Mouse (Mus musculus) liver, postnatal 0 days (tissue): ENCODE measurements at regions not wholly inside any gene's neighbourhood (a gene's known extent, or its start where the extent isn't known, plus 50 kb on each side); places are given as distances from the start of the nearest gene placed in this dataset. TPM values are rescaled to one million over a fixed set of nuclear protein-coding genes. Genes with fewer than 3 reads are reported as not detected.

Source experiments
- ATAC-seq: fragments of 200-750 bp; cut with Nextera tagmentation; 2 replicates; pipeline ENCODE4 v1.8.0; 2017; ENCODE audit warnings: mild to moderate bottlenecking, moderate library complexity
- DNase-seq: peaks from one replicate; pipeline ENCODE4 v3.0.0-alpha.2; 2016
- H3K27ac ChIP-seq: fragments of 300-500 bp; sonication (generic); 2 replicates; pipeline ENCODE4 v1.5.1; 2014; ENCODE audit warnings: antibody characterized with exemption, moderate library complexity, mild to moderate bottlenecking, low read depth
- H3K27me3 ChIP-seq: fragments of 300-500 bp; sonication (generic); 2 replicates; pipeline ENCODE4 v1.6.1; 2014; ENCODE audit warnings: low read length, control low read depth, mixed read lengths; ENCODE audit not compliant: insufficient read depth
- H3K36me3 ChIP-seq: fragments of 300-500 bp; sonication (generic); replicated peaks from 2 replicates; pipeline ENCODE4 v1.6.1; 2014; ENCODE audit warnings: mild to moderate bottlenecking, control low read depth, low read length, moderate library complexity, mixed read lengths; ENCODE audit not compliant: insufficient read depth
- H3K4me1 ChIP-seq: fragments of 300-500 bp; sonication (generic); 2 replicates; pipeline ENCODE4 v1.6.1; 2014; ENCODE audit warnings: antibody characterized with exemption, mild to moderate bottlenecking, control low read depth; ENCODE audit not compliant: insufficient read depth
- H3K4me2 ChIP-seq: fragments of 300-500 bp; sonication (generic); 2 replicates; pipeline ENCODE4 v1.6.1; 2014; ENCODE audit warnings: low read depth, mild to moderate bottlenecking, low read length, moderate library complexity, mixed read lengths
- H3K4me3 ChIP-seq: fragments of 300-500 bp; sonication (generic); 2 replicates; pipeline ENCODE4 v1.5.1; 2014; ENCODE audit warnings: low read depth, low read length
- H3K9ac ChIP-seq: fragments of 300-500 bp; sonication (generic); replicated peaks from 2 replicates; pipeline ENCODE4 v1.6.1; 2014; ENCODE audit warnings: mild to moderate bottlenecking, moderate library complexity
- H3K9me3 ChIP-seq: fragments of 300-500 bp; sonication (generic); 2 replicates; pipeline ENCODE4 v1.6.1; 2016; ENCODE audit warnings: mild to moderate bottlenecking, control low read depth, low read length, mixed read lengths
- CTCF ChIP-seq: sonication (generic); IDR thresholded peaks from 2 replicates; pipeline ENCODE4 v1.5.1; 2016; ENCODE audit warnings: antibody characterized with exemption, low read depth
- EP300 ChIP-seq: IDR thresholded peaks from 2 replicates; pipeline ENCODE4 v1.6.1; 2016; ENCODE audit warnings: antibody characterized with exemption, low read depth, mild to moderate bottlenecking
- WGBS: fragments of 180-500 bp; shearing (Covaris S2); extraction: QIAGEN DNeasy Blood & Tissue Kit; methylation state at CpG from one replicate; pipeline ENCODE4 v1.1.7; 2014; ENCODE audit not compliant: insufficient replicate concordance; 5-methylcytosine and 5-hydroxymethylcytosine counted together
- microRNA-seq: library from miRNA; unstranded; fragments of <30 nt; microRNA quantifications from one replicate; pipeline ENCODE4, GENCODE M21; 2016

DNA sequence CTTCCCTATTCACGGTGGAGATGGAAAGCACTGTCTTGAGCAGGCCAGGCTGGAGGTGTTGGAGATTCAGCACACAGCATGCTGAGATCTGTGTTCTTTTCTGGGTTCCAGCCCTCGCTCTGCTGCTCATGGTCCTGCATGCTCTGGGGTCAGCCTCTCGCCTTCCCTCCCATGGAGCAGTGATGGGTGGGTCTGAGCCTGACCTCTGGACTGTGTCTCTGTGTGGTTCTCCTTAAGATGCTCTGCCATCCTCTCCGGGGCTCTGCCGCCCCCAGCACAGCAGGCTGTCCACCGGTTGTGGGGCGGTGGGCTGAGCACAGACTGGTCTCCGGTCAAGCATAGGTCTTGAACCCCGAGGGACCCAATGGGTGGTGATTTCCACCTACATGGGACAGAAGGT lies 57.7 kb upstream of the Lemd2 start:
- Histone ChIP-seq H3K27me3 (no peaks in the 10 kb centered on the region), H3K4me3 (no peak overlapping the region), H3K27ac (no peak overlapping the region), H3K9ac (no peak overlapping the region), H3K4me2 (no peak overlapping the region), H3K9me3 (no peaks in the 10 kb centered on the region), H3K36me3 (no peaks in the 10 kb centered on the region), H3K4me1 (no peaks in the 10 kb centered on the region)
- TF ChIP-seq EP300 = no peak
- no peak for TF ChIP-seq CTCF
- WGBS = 84% methylated on average over 9 of the region's 9 CpGs
- ATAC-seq = no peak
- no peak for DNase-seq

DNA sequence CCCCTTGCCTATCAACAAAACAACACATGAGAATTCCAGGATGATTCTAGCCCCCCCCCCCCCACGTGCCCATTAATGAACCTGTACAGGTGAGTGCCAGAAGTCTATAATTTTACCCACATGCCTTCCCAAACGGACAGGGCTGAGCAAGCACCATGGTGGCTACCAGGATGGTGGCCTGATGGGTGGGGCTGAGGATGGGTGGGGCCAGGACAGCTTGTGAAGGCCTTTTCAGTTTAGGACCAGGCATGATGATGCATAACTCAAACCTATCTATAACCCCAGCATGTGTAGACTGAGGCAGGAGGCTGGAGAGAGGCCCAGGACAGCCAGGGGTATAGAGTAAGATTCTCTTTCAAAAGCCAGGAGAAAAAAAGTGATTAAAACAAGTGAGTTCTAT lies 57.0 kb upstream of the Lemd2 start:
- Histone ChIP-seq H3K4me2 (no peak overlapping the region), H3K9me3 (no peaks in the 10 kb centered on the region), H3K27me3 (no peaks in the 10 kb centered on the region), H3K36me3 (no peaks in the 10 kb centered on the region), H3K4me3 (no peak overlapping the region), H3K27ac (no peak overlapping the region), H3K9ac (no peak overlapping the region), H3K4me1 (no peaks in the 10 kb centered on the region)
- 32% methylated on average over 2 of the region's 2 CpGs for WGBS
- no peak for ATAC-seq
- TF ChIP-seq EP300 (no peak), CTCF (no peak)
- DNase-seq = no peak

- Histone ChIP-seq H3K27me3 (no peaks in the 10 kb centered on the region), H3K4me2 (no peak overlapping the region), H3K9me3 (no peaks in the 10 kb centered on the region), H3K4me3 (no peak overlapping the region), H3K4me1 (no peaks in the 10 kb centered on the region), H3K9ac (no peak overlapping the region), H3K36me3 (no peaks in the 10 kb centered on the region), H3K27ac (no peak overlapping the region)
- DNase-seq = no peak
- TF ChIP-seq CTCF (no peak), EP300 (no peak)
- 79% methylated on average over 9 of the region's 9 CpGs for WGBS
- no peak for ATAC-seq
These were observed 55.8 kb upstream of the Lemd2 start for GRCm38 (mm10) chr17:27260116-27260515.

DNA sequence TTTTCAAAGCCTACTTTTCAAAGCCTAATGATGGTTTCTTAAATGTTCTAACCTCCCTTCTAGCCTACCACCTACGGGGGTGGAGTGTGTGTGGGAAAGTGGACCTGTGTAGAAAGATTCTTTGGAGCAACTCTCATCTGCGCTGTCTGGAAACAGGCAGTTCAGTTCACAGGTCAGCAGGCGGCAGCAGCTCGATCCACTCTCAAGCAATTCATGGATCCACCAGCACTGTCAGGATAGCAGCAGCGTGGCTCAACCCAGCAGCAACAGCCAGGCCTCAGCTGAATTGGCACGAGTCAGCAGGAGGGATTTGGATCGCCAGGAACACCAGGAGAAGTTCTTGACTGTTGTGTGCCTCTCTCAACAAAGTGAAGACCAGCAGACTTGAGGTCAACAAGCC lies 53.1 kb upstream of the Lemd2 start:
- WGBS = 54% methylated on average over 7 of the region's 7 CpGs
- Histone ChIP-seq H3K36me3 (no peaks in the 10 kb centered on the region), H3K4me1 (no peaks in the 10 kb centered on the region), H3K27ac (no peak overlapping the region), H3K9me3 (no peaks in the 10 kb centered on the region), H3K9ac (no peak overlapping the region), H3K4me3 (no peak overlapping the region), H3K4me2 (no peak overlapping the region), H3K27me3 (no peaks in the 10 kb centered on the region)
- ATAC-seq (no peak), DNase-seq (no peak)
- TF ChIP-seq EP300 (no peak), CTCF (peak; percentile 34)

GRCm38 (mm10) chr17:27255804-27256203 lies 51.5 kb upstream of the Lemd2 start:
- H3K9me3 ChIP-seq = no peaks in the 10 kb centered on the region
- no peak for TF ChIP-seq EP300
- TF ChIP-seq CTCF = no peak
- no peak for DNase-seq
- no peak overlapping the region for H3K9ac ChIP-seq
- H3K4me2 ChIP-seq = no peak overlapping the region
- H3K4me1 ChIP-seq = no peaks in the 10 kb centered on the region
- no peak for ATAC-seq
- H3K4me3 ChIP-seq = no peak overlapping the region
- 36% methylated on average over 7 of the region's 7 CpGs for WGBS
- no peak overlapping the region for H3K27ac ChIP-seq
- H3K27me3 ChIP-seq = no peaks in the 10 kb centered on the region
- no peaks in the 10 kb centered on the region for H3K36me3 ChIP-seq

Small RNA genes lying in the stretch of these regions (microRNA-seq; reads per million reads assigned to microRNA genes)
- gene Mir7214 (not detected), gene Mir7216 (not detected), gene Mir7217 (not detected), gene Mir7218 (not detected)
